Mouse (Mus musculus) intestine, embryonic 16.5 days (tissue): ENCODE data around the gene Sirt7. TPM values are rescaled to one million over a fixed set of nuclear protein-coding genes. Genes with fewer than 3 reads are reported as not detected.

Source experiments
- microRNA-seq: library from miRNA; unstranded; fragments of <30 nt; microRNA quantifications from one replicate; pipeline ENCODE4, GENCODE M21; 2016
- polyA plus RNA-seq: library from polyadenylated mRNA; unstranded; fragments of >200 nt; fragmentation: Nextera tagmentation; extraction: Ambion mirVana; gene quantifications from 2 replicates; pipeline ENCODE4 v1.2.1, GENCODE M21; 2015

The Sirt7 gene
- polyA plus RNA-seq, 1 experiment from 2014 or later = 47.7 TPM

Small RNA genes lying within 50 kb of the gene (microRNA-seq; reads per million reads assigned to microRNA genes)
- gene Mir6936 = 0.91 reads per million

Other genes starting within 250 kb of the Sirt7 start
- 26.6 and 28.6 TPM in 2 replicates for gene Faap100, start 246.5 kb downstream of the Sirt7 start, polyA plus RNA-seq
- 19.5 and 20.0 TPM in 2 replicates for gene Nploc4, start 187.5 kb downstream of the Sirt7 start, polyA plus RNA-seq
- gene Tspan10, start 182.6 kb downstream of the Sirt7 start, polyA plus RNA-seq = not detected in 2 replicates
- gene Pde6g, start 171.7 kb downstream of the Sirt7 start, polyA plus RNA-seq = 0.35 and 0.39 TPM in 2 replicates
- gene Oxld1, start 167.2 kb downstream of the Sirt7 start, polyA plus RNA-seq = 21.0 and 24.6 TPM in 2 replicates
- gene Ccdc137, start 167.1 kb downstream of the Sirt7 start, polyA plus RNA-seq = 27.1 and 31.3 TPM in 2 replicates
- gene Arl16, start 157.6 kb downstream of the Sirt7 start, polyA plus RNA-seq = 32.6 and 38.9 TPM in 2 replicates
- gene Mrpl12, start 140.6 kb downstream of the Sirt7 start, polyA plus RNA-seq = 228 and 239 TPM in 2 replicates
- 104 and 108 TPM in 2 replicates for gene Slc25a10, start 133.4 kb downstream of the Sirt7 start, polyA plus RNA-seq
- 0.76 TPM in 2 replicates for gene Gcgr, start 94.5 kb downstream of the Sirt7 start, polyA plus RNA-seq
- 119 and 129 TPM in 2 replicates for gene Mcrip1, start 75.5 kb downstream of the Sirt7 start, polyA plus RNA-seq
- gene Ppp1r27, start 74.1 kb downstream of the Sirt7 start, polyA plus RNA-seq = 0.37 TPM in 1 of 2 replicates, not detected in the other
- gene P4hb, start 52.0 kb downstream of the Sirt7 start, polyA plus RNA-seq = 1,365 and 1,538 TPM in 2 replicates
- 626 and 641 TPM in 2 replicates for gene Arhgdia, start 43.6 kb downstream of the Sirt7 start, polyA plus RNA-seq
- gene Alyref, start 26.9 kb downstream of the Sirt7 start, polyA plus RNA-seq = 19.6 and 86.6 TPM in 2 replicates
- 164 and 171 TPM in 2 replicates for gene Anapc11, start 26.8 kb downstream of the Sirt7 start, polyA plus RNA-seq
- 2.7 and 3.8 TPM in 2 replicates for gene Npb, start 16.8 kb downstream of the Sirt7 start, polyA plus RNA-seq
- gene Pcyt2, start 7.3 kb downstream of the Sirt7 start, polyA plus RNA-seq = 393 and 441 TPM in 2 replicates
- gene Mafg, start 8.4 kb upstream of the Sirt7 start, polyA plus RNA-seq = 16.3 and 16.9 TPM in 2 replicates
- gene Pycr1, start 18.5 kb upstream of the Sirt7 start, polyA plus RNA-seq = 24.8 and 26.6 TPM in 2 replicates
- 0.26 TPM in 1 of 2 replicates, not detected in the other for gene Myadml2, start 22.9 kb upstream of the Sirt7 start, polyA plus RNA-seq
- 0.54 and 1.0 TPM in 2 replicates for gene Notum, start 35.9 kb upstream of the Sirt7 start, polyA plus RNA-seq
- gene Aspscr1, start 47.7 kb upstream of the Sirt7 start, polyA plus RNA-seq = 108 and 111 TPM in 2 replicates
- 159 and 174 TPM in 2 replicates for gene Cenpx, start 88.5 kb upstream of the Sirt7 start, polyA plus RNA-seq
- 43.0 and 44.4 TPM in 2 replicates for gene Lrrc45, start 88.7 kb upstream of the Sirt7 start, polyA plus RNA-seq
- gene Rac3, start 96.2 kb upstream of the Sirt7 start, polyA plus RNA-seq = 30.4 and 31.2 TPM in 2 replicates
- 56.0 and 65.0 TPM in 2 replicates for gene Dcxr, start 102.0 kb upstream of the Sirt7 start, polyA plus RNA-seq
- gene Cbr2, start 106.9 kb upstream of the Sirt7 start, polyA plus RNA-seq = 1.7 and 2.3 TPM in 2 replicates
- 5.9 and 7.6 TPM in 2 replicates for gene Hmga1b, start 137.6 kb upstream of the Sirt7 start, polyA plus RNA-seq
- 40.6 and 40.7 TPM in 2 replicates for gene Rfng, start 159.0 kb upstream of the Sirt7 start, polyA plus RNA-seq
- gene Gps1, start 159.0 kb upstream of the Sirt7 start, polyA plus RNA-seq = 164 and 179 TPM in 2 replicates
- gene Dus1l, start 171.2 kb upstream of the Sirt7 start, polyA plus RNA-seq = 78.6 and 82.0 TPM in 2 replicates
- gene Fasn, start 199.3 kb upstream of the Sirt7 start, polyA plus RNA-seq = 42.0 and 47.6 TPM in 2 replicates